Mouse (Mus musculus): ENCODE measurements around the gene Tbl2. TPM values are rescaled to one million over a fixed set of nuclear protein-coding genes. Genes with fewer than 3 reads are reported as not detected.

Tbl2 gene
- total and polyA plus RNA-seq, 2 experiments from 2014 or later, result 10.0 to 28.6 TPM

DNA sequence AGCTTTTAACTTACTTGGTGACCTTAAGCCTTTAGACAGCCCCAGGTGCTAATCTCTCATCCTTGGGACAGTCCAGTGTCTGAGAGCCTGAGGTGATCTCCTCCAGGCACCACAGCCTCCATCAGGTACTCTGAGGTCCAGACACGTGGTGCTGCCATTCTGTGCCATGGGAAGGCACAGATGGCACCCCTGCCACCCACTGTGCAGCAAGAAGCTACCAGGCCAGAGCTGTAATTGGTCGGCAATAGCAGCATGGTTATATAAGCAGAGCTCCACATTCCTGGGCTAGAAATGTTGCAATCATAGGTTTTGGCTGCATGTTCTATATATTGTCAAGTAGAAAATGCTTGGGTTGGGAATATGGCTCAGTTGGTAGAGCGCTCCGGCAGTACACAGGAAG lies 29.5 kb downstream of the Tbl2 start:
- Histone ChIP-seq H3K9ac (replicated peaks; ENCODE audit: low read length, poor library complexity, severe bottlenecking) (no peak overlapping the region), H3K27ac (ENCODE audit: low read depth, low read length) (no peak overlapping the region), H3K4me3 (ENCODE audit: low read depth, low read length) (no peak overlapping the region), H3K4me1 (ENCODE audit: insufficient read depth, low read length) (no peaks in the 10 kb centered on the region), H3K9me3 (ENCODE audit: low read length) (no peaks in the 10 kb centered on the region), H3K36me3 (ENCODE audit: insufficient read depth, low read length) (peaks cover 54% of the 10 kb centered on the region), H3K4me2 (ENCODE audit: low read depth, low read length, poor library complexity, severe bottlenecking) (no peak overlapping the region), H3K27me3 (ENCODE audit: insufficient read depth, low read length) (no peaks in the 10 kb centered on the region)
- 88% methylated on average over 4 of the region's 4 CpGs for WGBS
- no peak for TF ChIP-seq CTCF (IDR thresholded peaks at IDR 0.05)
- ATAC-seq (ENCODE audit: low FRiP score) (no peak), DNase-seq (ENCODE audit: low spot score) (no peak)

DNA sequence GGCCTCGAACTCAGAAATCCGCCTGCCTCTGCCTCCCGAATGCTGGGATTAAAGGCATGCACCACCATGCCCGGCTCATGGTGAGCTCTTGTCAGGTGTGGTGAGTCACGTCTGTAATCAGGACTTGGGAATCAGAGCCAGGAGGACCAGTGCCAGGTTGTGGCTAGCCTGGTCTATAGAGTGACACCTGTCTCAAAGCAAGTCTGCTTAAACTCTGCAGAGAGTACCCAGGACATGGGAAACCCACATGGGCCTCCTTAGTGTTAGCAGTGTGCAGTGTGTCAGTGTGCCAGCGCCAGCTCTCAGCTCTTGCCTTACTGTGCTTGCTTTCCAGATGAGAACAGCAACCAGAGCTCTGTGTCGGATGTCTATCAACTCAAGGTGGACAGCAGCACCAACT lies 30.2 kb downstream of the Tbl2 start:
- no peak overlapping the region for H3K9ac ChIP-seq (replicated peaks; ENCODE audit: low read length, poor library complexity, severe bottlenecking)
- DNase-seq (ENCODE audit: low spot score) (no peak), ATAC-seq (ENCODE audit: low FRiP score) (no peak)
- peaks cover 53% of the 10 kb centered on the region for H3K36me3 ChIP-seq (ENCODE audit: insufficient read depth, low read length)
- TF ChIP-seq CTCF (IDR thresholded peaks at IDR 0.05), result no peak
- H3K4me3 ChIP-seq (ENCODE audit: low read depth, low read length), result no peak overlapping the region
- H3K27me3 ChIP-seq (ENCODE audit: insufficient read depth, low read length), result no peaks in the 10 kb centered on the region
- no peak overlapping the region for H3K27ac ChIP-seq (ENCODE audit: low read depth, low read length)
- WGBS, result 94% methylated on average over 5 of the region's 7 CpGs
- H3K9me3 ChIP-seq (ENCODE audit: low read length), result no peaks in the 10 kb centered on the region
- no peaks in the 10 kb centered on the region for H3K4me1 ChIP-seq (ENCODE audit: insufficient read depth, low read length)
- no peak overlapping the region for H3K4me2 ChIP-seq (ENCODE audit: low read depth, low read length, poor library complexity, severe bottlenecking)

- peaks cover 49% of the 10 kb centered on the region for H3K36me3 ChIP-seq (ENCODE audit: insufficient read depth, low read length)
- WGBS, result 93% methylated on average over 14 of the region's 14 CpGs
Observed at GRCm38 (mm10) chr5:135180796-135181195, 31.3 kb downstream of the Tbl2 start.

GRCm38 (mm10) chr5:135181776-135182175 lies 32.3 kb downstream of the Tbl2 start:
- Histone ChIP-seq H3K9me3 (ENCODE audit: low read length) (no peaks in the 10 kb centered on the region), H3K9ac (replicated peaks; ENCODE audit: low read length, poor library complexity, severe bottlenecking) (no peak overlapping the region), H3K4me2 (ENCODE audit: low read depth, low read length, poor library complexity, severe bottlenecking) (no peak overlapping the region), H3K4me1 (ENCODE audit: insufficient read depth, low read length) (no peaks in the 10 kb centered on the region), H3K27ac (ENCODE audit: low read depth, low read length) (no peak overlapping the region), H3K27me3 (ENCODE audit: insufficient read depth, low read length) (no peaks in the 10 kb centered on the region), H3K4me3 (ENCODE audit: low read depth, low read length) (no peak overlapping the region), H3K36me3 (ENCODE audit: insufficient read depth, low read length) (peaks cover 48% of the 10 kb centered on the region)
- no peak for TF ChIP-seq CTCF (IDR thresholded peaks at IDR 0.05)
- WGBS, result 67% methylated on average over 6 of the region's 6 CpGs
- ATAC-seq (ENCODE audit: low FRiP score) (no peak), DNase-seq (ENCODE audit: low spot score) (no peak)

More at GRCm38 (mm10) chr5:135180796-135181195, 31.3 kb downstream of the Tbl2 start:
- no peak overlapping the region for H3K4me2 ChIP-seq (ENCODE audit: low read depth, low read length, poor library complexity, severe bottlenecking)
- TF ChIP-seq CTCF (IDR thresholded peaks at IDR 0.05), result no peak
- no peaks in the 10 kb centered on the region for H3K9me3 ChIP-seq (ENCODE audit: low read length)
- DNase-seq (ENCODE audit: low spot score), result no peak
- no peak overlapping the region for H3K27ac ChIP-seq (ENCODE audit: low read depth, low read length)
- no peaks in the 10 kb centered on the region for H3K27me3 ChIP-seq (ENCODE audit: insufficient read depth, low read length)
- no peak overlapping the region for H3K4me3 ChIP-seq (ENCODE audit: low read depth, low read length)
- no peak for ATAC-seq (ENCODE audit: low FRiP score)
- H3K9ac ChIP-seq (replicated peaks; ENCODE audit: low read length, poor library complexity, severe bottlenecking), result no peak overlapping the region
- H3K4me1 ChIP-seq (ENCODE audit: insufficient read depth, low read length), result no peaks in the 10 kb centered on the region

- WGBS, result 58% methylated on average over 8 of the region's 8 CpGs
- Histone ChIP-seq H3K4me2 (ENCODE audit: low read depth, low read length, poor library complexity, severe bottlenecking) (no peak overlapping the region), H3K4me3 (ENCODE audit: low read depth, low read length) (no peak overlapping the region), H3K9me3 (ENCODE audit: low read length) (no peaks in the 10 kb centered on the region), H3K27ac (ENCODE audit: low read depth, low read length) (no peak overlapping the region), H3K36me3 (ENCODE audit: insufficient read depth, low read length) (peaks cover 34% of the 10 kb centered on the region), H3K4me1 (ENCODE audit: insufficient read depth, low read length) (no peaks in the 10 kb centered on the region), H3K27me3 (ENCODE audit: insufficient read depth, low read length) (no peaks in the 10 kb centered on the region), H3K9ac (replicated peaks; ENCODE audit: low read length, poor library complexity, severe bottlenecking) (no peak overlapping the region)
- ATAC-seq (ENCODE audit: low FRiP score), result no peak
- no peak for TF ChIP-seq CTCF (IDR thresholded peaks at IDR 0.05)
- no peak for DNase-seq (ENCODE audit: low spot score)
Observed at GRCm38 (mm10) chr5:135183131-135183861, 33.8 kb downstream of the Tbl2 start.

GRCm38 (mm10) chr5:135185016-135185415 lies 35.6 kb downstream of the Tbl2 start:
- H3K4me2 ChIP-seq (ENCODE audit: low read depth, low read length, poor library complexity, severe bottlenecking), result no peak overlapping the region
- no peak overlapping the region for H3K9ac ChIP-seq (replicated peaks; ENCODE audit: low read length, poor library complexity, severe bottlenecking)
- H3K27me3 ChIP-seq (ENCODE audit: insufficient read depth, low read length), result no peaks in the 10 kb centered on the region
- H3K4me1 ChIP-seq (ENCODE audit: insufficient read depth, low read length), result peaks cover 12% of the 10 kb centered on the region; the same call in 1 of the 2 replicates
- ATAC-seq (ENCODE audit: low FRiP score) (no peak), DNase-seq (ENCODE audit: low spot score) (no peak)
- peaks cover 19% of the 10 kb centered on the region for H3K36me3 ChIP-seq (ENCODE audit: insufficient read depth, low read length)
- H3K27ac ChIP-seq (ENCODE audit: low read depth, low read length), result no peak overlapping the region
- no peak overlapping the region for H3K4me3 ChIP-seq (ENCODE audit: low read depth, low read length)
- 100% methylated on average over 3 of the region's 3 CpGs for WGBS
- TF ChIP-seq CTCF (IDR thresholded peaks at IDR 0.05), result no peak
- H3K9me3 ChIP-seq (ENCODE audit: low read length), result no peaks in the 10 kb centered on the region

Measured in midbrain, postnatal 0 days (tissue).